Mouse (Mus musculus): ENCODE results near the gene 4930524B15Rik.
A peak's percentile ranks its signal among the peaks of the same experiment; 100 is the strongest.
"Not testable (repeated sequence)": the region's sequence is repeated elsewhere in the genome, so short reads cannot be mapped to it uniquely, and the experiment has no call there.

The 4930524B15Rik gene

DNA sequence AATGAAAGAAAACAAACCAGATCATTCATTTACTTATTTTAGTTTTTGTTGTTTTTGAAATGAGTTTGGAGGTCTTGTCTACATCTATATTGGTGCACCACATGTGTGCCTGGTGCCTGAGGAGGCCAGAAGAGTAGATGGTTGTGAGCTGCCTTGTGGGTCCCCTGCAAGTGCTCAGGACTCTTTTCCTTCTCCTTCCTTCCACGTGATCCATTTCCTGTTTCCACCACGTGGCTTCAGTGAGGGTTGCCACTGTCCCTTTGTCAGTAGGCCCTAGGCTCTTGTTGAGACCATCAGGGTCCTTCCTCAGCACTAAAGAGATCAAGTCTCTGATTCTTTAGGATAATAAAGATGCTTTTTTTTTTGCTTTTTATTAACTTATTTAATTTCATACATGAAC, 19.4 kb downstream of the 4930524B15Rik start:
- DNase-seq = peak; percentile 7

DNA sequence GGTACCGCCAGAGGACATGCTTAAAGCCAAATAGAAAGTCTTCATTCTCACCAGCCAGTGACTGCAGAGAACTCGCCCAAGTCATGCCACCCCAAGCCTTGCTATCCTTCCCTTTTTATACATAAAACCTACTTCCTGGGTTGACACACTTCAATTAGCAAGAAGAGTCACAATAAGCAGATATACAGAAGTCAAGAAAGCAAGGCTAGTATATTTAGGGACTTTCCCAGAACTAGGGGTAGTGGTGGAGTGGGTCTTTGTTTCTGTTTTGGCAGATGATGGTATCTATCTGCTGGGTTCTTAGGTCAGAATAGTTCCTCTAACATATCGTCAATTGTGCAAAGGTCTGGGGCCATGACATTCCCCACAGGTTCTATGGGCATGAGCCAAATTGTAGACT, 27.1 kb downstream of the 4930524B15Rik start:
- DNase-seq = peak; percentile 3

DNA sequence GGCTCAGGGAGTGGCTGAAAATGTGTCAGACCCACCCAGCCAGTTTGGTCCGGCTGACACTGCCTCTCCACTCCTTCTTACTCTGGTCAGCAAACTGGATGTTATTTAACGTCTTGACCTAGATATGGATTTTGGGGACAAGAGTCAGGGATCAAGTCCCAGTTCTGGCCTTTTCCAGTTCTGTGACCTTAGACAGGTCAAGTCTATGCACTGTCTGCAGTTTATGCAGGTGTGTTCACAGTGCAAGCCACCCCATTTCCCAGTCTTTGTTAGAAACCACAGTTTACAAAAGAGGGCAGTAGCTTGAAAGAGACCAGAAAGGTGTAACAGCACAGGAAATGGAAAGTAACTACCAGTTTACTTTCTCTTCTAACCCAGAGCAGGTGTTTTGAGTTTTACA, 34.3 kb downstream of the 4930524B15Rik start:
- peak; percentile 55 for DNase-seq

DNA sequence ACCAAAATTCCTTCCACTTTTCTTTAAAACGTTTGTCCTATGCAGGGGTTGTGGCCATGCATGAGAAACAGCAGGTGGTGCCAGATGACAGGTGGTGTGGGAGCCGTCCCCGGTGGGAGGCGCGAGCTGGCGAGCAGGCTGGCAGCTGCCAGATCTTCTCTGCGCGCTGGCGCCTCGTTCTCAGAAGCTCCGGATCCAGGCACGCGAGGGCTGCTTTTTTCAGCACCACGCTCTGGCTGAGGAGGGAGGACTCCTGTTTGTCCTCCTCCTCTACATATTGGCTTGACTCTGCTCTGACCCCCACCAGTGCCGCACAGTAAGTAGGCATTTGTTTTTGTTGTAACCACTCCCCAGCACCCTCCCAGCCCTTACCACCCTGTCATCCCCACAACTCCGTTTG, 34.9 kb downstream of the 4930524B15Rik start, which contains the start of gene Nsg2:
Nsg2 (plus strand) TSS at position 183 of the 400 bp plus-strand sequence.
- DNase-seq = peak; percentile 93

DNA sequence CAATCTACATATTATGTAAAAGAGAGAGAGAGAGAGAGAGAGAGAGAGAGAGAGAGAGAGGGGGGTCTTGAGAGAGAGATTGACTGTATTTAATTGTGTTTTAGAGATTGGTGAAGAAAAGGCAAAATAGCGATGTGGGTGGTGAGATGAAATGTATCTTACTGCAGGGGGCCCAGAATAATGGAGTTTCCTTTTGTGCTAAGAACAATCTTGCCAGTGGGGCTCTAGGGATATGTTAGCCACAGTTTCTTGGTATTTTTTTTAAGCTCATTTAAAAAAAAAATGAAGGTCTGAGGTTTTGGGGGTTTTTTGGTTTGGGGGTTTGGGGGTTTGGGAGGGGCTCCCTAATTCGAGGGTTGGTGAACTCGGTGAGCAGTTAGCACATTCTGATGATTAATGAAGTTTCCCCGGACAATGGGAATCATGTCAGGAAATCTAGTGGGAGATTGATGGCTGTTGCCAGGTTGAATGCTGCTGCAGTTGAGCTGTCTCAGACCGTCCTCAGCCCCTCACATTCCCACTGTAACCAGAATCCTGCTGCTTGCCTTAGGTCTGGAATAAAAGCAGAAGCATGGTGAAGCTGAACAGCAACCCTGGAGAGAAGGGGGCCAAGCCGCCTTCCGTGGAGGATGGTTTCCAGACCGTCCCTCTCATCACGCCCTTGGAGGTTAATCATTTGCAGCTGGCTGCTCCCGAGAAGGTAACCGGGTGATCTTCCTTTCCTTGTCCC, 36.0 kb downstream of the 4930524B15Rik start:
- peak; percentile 54 for DNase-seq

DNA sequence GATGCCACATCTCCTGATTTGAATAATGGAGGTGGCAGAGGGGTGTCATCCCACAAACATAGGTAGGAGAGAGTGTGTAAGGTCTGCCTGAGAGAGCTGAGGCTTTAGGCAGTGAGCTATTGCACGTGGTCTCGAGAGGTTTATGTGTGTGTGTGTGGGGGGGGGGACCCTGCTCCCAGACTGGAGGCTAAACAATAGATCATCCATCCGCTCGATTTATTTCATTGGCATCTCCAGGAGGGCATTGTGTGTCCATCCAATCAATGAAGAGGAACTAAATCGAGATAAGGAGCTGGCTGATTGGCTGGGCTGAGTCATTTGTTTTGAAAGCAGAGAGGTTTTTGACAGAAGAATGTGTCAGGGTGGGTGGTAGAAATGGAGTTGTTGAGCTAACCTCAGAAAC, 37.3 kb downstream of the 4930524B15Rik start:
- DNase-seq = peak; percentile 33

DNA sequence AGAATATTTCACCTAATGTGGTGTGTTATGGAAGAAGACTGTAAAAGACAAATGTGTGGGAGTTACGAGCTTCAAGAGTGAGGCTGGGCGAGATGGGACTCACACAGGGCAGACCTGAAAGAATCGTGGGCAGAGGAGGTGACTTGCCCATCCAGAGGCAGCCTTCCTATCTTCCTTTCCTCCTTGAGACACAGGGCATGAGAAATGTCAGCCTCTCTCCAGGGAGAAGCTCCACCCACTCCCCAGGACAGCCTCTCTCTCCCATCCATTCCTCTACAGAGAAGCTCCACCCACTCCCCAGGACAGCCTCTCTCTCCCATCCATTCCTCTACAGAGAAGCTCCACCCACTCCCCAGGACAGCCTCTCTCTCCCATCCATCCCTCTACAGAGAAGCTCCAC, 42.7 kb downstream of the 4930524B15Rik start:
- not testable (repeated sequence) for DNase-seq

DNA sequence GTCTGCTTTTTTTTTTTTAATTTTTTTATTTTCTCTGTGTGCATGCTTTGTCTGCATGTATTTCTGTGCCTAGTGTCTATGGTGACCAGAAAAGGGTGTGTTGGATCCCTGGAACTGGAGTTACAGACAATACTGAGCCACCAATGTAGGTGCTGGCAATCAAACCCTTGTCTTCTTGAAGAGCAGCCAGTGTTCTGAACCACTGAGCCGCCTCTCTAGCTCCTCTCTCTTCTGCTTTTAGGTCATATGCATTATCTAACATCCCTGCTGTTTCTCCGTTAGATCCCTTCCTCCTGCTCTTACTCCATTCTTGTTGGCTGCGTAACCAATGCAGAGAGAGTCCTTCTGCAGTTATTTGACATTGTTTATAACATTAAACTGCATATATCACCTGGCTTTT, 43.5 kb downstream of the 4930524B15Rik start:
- no peak for DNase-seq

DNA sequence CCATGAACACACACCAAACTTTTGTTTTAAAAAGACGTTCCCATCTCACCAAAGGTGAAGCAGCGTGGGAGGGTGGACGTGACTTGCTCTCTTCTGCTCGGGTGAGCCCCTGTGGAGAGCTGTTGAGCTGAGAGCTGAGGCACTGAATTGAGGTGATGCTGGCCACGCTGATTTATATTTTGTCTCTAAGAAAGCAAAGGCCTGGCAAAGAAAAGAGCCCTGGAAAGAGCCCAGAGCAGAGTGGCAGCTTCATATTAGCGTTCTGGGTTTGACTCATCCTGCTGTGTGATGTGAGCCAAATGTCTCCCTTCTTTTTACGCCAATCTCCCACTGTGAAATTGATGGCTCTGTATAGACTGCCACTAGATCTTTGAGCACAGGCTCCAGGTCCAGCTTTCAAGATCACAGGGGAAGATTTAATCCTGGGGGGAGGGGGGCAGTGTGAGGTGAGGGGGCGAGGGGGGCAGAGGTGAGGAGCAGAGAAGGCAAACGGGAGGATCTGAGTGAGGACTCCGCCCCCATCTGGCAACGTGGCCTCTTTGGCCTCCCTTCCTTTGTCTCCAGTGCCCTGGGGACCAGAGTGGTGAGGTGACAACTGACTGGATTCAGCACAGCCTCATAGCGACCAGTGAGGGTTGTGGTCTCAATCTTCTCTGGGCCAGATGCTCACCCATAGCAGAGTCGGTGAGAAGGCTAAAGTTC, 44.7 kb downstream of the 4930524B15Rik start:
- peak; percentile 84 for DNase-seq

DNA sequence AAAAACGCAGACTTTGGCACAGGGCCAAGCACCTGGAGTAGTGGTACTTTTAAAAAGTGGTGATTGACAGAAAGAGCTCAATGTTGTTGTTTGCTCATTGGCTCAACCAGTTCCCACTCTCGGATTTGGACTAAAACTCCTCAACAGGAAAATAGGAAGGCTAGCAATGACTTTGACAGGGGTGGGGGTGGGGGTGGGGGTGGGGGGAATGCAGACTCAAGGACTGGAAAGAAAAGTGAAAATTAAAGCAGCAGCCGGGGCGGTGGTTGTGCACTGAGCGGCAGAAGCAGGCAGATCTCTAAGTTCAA, 45.2 kb downstream of the 4930524B15Rik start:
- no peak for DNase-seq

DNA sequence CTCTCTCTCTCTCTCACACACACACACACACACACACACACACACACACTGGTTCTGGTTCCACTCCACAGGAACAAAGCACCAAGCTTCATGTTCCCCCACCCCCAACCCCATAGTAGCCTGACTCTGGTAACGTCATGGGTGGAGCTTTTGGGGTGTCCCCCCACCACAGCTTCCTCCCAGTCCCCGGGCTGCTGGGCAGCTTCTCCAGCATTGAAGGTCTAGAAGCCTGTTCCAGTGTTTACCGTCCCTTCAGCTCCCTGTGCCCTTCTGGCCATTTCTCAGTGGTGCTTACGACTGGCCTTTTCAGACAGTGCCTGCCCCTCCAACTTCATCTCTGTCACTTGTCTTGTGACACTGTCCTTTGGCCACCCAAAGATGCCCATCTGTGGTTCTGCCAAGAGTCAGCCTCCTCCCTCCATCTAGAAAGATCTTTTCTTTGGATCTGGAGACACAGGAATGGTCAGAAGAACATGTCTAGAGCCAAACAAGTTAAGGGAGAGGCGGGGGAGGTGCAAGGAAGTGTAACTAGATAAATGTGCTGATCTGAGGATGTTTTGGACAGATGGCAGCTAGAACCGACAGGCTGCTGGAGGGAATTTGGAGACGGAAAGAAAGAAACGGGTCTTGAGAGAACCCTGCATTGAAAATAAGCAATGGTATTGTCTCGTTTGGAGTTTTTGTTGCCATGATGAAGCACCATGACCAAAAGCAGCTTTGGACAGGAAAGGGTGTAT, 46.6 kb downstream of the 4930524B15Rik start:
- peak; percentile 54 for DNase-seq

DNA sequence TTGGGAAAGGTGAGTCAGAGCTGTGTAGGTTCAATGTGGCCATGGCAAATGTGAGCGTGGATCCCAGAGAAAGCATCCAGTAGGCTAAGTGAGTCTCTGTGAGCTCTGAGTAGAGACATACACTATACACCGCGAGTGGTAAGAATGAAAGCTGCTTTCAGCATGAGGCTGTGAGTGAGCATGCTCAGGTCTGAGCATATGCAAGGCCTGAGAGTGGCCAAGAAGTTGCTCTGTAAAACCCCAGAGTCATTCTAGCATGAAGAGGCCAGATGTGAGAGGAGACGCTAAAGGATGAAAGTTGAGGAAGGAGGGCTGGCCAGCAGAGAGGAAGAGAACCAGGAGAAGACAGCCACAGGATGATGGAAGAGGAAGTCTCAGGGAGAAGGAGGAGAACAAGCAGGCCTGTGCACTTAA, 47.6 kb downstream of the 4930524B15Rik start:
- no peak for DNase-seq

DNA sequence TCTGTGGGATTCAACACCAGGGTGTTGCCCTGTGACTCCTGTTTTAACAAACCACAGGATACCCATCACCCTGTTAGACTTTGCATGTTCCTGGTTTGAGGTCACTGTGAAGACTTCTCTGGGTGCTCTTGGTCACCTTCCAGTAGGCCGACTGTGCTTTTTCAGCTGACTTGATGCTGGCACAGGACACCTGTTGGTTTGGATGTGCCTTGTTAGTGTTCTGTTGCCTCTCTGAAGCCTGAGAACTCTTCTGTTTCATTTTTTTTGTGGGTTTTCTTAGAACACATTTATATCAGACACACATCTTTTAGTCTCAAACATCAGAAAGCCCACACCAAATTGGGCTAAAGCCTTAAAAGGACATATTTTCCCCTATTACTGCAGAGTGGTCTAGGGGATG, 48.2 kb downstream of the 4930524B15Rik start:
- DNase-seq = no peak

DNA sequence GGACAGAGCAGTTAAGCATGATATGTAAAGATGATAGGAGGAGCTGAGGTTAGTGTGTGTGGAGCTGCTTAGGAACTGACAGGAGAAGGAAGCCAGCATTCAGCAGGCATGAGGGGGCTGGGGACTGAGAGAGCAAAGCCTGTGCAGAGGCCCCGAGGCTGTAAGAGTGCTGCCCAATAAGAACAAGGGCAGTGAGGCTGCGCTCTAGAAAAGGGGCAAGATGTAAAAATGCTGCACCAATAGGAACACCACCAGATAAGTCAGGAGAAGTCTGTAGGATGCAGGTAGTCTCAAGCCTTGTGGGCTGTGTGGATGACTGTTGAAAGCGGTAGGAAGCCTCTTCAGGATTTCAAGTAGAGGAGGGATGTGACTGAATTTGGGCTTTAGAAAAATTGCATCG, 52.8 kb downstream of the 4930524B15Rik start:
- DNase-seq = no peak

DNA sequence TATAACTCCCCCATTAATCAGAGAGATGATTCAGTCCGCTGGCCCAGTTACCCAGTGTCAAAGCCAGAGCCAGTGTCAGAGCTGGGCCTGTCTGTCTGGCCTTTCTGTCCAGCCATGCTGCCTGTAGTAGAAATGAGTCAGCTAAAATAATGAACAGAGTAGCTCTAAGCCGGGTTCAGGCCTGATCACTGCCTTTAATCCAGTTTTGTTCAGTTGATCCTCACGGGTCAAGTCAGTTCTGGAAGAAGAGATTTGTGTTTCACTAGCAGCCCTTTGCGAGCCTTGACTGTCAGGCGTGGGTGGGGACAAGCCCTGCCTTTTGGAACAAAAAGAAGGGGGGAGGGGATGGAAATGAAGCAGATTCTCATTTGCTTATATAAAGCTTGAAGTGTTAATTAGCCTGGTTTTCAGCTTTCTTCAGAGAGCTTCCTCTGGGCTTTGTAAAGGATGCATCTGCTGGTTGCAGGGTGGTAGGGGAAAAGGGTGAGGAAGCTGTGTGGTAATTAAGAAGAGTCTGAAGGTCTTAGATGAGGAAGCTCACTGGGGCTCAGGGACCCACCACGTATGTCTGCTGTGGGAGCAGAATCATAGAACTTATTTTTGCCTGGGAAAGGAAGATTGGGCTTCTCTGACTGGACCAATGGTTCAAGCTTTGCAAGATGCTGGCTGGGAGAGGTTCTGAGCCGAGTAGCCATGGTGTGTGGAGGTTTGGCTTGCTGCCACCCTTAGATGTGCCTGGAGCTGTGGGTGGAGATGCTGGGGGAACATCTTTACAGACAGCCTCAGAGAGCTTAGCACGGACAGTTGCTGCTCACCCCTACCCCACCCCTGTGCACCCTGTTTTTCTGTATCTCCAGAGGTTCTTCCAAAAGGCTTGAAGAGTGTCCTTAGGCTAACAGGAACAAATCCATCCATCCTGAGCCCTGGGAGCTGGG, 54.9 kb downstream of the 4930524B15Rik start:
- no peak for DNase-seq

DNA sequence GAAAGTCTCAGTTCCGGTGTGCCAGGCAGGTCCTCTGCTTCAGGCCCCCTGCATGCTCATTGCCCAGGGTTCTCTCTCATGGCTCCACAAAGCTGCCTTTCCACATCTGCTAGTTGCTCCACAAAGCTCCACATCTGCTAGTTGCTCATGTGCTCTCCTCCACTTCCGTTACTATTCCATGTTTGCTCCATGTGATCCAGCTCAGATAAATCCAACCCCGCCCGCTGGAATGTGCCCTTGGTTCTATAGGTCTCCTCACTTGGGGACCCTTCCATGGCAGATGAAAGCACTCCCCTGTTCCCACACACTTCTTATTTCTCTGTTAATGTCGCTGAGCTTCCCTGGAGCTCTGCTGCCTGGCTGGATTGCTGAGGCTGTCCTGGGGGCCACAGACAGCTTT, 61.2 kb downstream of the 4930524B15Rik start:
- no peak for DNase-seq

DNA sequence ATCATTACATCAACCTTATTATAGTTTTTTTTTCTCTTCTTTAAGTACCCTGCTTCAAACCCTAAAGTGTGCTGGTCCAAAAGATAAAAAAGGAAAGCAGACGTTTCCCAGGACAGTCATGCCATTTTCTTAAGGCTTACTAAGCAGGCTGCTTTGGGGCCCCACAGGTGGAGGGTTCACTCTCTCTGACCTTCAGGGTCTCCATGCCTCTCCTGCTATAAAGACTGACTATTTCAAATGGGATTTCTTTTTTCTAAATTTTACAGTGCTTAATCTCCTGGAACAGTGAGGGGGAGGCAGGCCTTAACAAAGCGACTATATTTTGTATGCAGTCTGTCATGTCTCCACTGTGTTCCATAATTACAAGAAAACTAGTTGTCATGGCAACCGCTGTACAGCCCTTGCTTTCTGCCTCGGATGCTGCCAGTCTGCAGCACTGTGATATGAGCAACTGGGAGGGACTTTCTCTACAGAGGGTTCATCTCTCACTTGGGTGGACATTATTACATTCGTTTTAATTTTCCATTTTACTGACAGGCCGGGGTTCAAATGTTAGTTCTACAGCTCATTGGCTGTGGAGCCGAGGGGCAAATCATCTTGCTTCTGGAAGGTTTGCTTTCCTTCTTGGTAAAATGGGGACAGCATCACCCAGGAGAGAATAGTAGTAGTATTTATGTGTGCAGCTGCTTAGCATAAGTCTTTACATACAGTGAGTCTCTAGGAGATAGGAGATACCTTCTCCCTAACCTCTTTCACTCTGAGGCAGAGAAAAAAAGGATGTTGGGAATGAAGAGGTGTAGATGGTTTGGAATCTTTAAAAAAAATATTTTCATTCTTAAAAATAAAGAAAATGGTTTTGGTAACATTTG, 62.3 kb downstream of the 4930524B15Rik start:
- no peak for DNase-seq

DNA sequence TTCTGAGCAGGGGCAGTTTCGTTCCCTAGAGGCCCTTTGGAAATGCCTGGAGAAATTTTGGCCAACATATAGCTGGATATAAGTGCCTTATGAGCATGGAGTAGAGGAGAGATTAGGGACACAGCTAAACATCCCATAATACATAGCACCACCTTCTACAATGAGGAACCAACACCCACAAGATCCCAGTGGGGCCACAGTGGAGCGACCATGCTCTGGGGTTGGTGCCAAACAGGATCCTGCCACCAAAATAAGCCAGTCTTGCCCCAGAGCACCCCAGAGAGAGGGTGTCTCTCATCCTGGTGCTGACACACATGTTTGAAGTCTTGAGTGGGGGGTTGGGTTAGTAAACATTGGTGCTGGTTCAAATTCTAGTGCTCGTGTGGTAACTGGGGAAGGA, 63.2 kb downstream of the 4930524B15Rik start:
- no peak for DNase-seq

Measured in thymus, postnatal 4 days (tissue).